Mouse (Mus musculus): ENCODE measurements around the gene Scarb2.

- TF ChIP-seq CTCF (IDR thresholded peaks at IDR 0.05; ENCODE audit: extremely low read depth, insufficient read length, insufficient replicate concordance, low read depth, low read length) (no peak), POLR2A (IDR thresholded peaks at IDR 0.05; ENCODE audit: low read depth, low read length) (no peak)
These were observed 47.8 kb upstream of the Scarb2 start for GRCm38 (mm10) chr5:92554443-92554842.
